Mouse (Mus musculus): ENCODE results near the gene Slc15a4.
A peak's percentile ranks its signal among the peaks of the same experiment; 100 is the strongest.

Gene Slc15a4

GRCm38 (mm10) chr5:127620371-127620770 lies 12.3 kb downstream of the Slc15a4 start:
- DNase-seq = no peak

- no peak for DNase-seq
Measured at GRCm38 (mm10) chr5:127618834-127619233, 13.9 kb downstream of the Slc15a4 start.

GRCm38 (mm10) chr5:127616884-127617635 lies 15.6 kb downstream of the Slc15a4 start:
- DNase-seq = peak; percentile 94 to 95

GRCm38 (mm10) chr5:127616151-127616550 lies 16.5 kb downstream of the Slc15a4 start:
- no peak for DNase-seq

- DNase-seq = no peak
Measured at GRCm38 (mm10) chr5:127615459-127615858, 17.2 kb downstream of the Slc15a4 start.

GRCm38 (mm10) chr5:127612397-127612796 lies 20.3 kb downstream of the Slc15a4 start:
- DNase-seq = no peak

- DNase-seq = no peak
Measured at GRCm38 (mm10) chr5:127611881-127612280, 20.8 kb downstream of the Slc15a4 start.

GRCm38 (mm10) chr5:127610787-127611509 lies 21.7 kb downstream of the Slc15a4 start:
- no peak for DNase-seq

- no peak for DNase-seq
Measured at GRCm38 (mm10) chr5:127609191-127609714, 23.4 kb downstream of the Slc15a4 start.

- DNase-seq = no peak
Measured at GRCm38 (mm10) chr5:127607507-127607906, 25.2 kb downstream of the Slc15a4 start.

GRCm38 (mm10) chr5:127602996-127603395 lies 29.7 kb downstream of the Slc15a4 start:
- no peak for DNase-seq

- DNase-seq = no peak
Measured at GRCm38 (mm10) chr5:127596862-127597261, 35.8 kb downstream of the Slc15a4 start.

- DNase-seq = no peak
Measured at GRCm38 (mm10) chr5:127595676-127596075, 37.0 kb downstream of the Slc15a4 start.

GRCm38 (mm10) chr5:127592854-127593253 lies 39.8 kb downstream of the Slc15a4 start:
- DNase-seq = no peak

- DNase-seq = no peak
Measured at GRCm38 (mm10) chr5:127592406-127592805, 40.3 kb downstream of the Slc15a4 start.

- DNase-seq = no peak
Measured at GRCm38 (mm10) chr5:127587854-127588253, 44.8 kb downstream of the Slc15a4 start.

GRCm38 (mm10) chr5:127583658-127584057 lies 49.0 kb downstream of the Slc15a4 start:
- DNase-seq = no peak

- DNase-seq = no peak
Measured at GRCm38 (mm10) chr5:127577419-127577818, 55.3 kb downstream of the Slc15a4 start.

- DNase-seq = no peak
Measured at GRCm38 (mm10) chr5:127567165-127567741, 65.4 kb downstream of the Slc15a4 start.

GRCm38 (mm10) chr5:127561086-127561485 lies 71.6 kb downstream of the Slc15a4 start:
- no peak for DNase-seq

GRCm38 (mm10) chr5:127548136-127548535 lies 84.6 kb downstream of the Slc15a4 start:
- no peak for DNase-seq

GRCm38 (mm10) chr5:127546585-127546991 lies 86.1 kb downstream of the Slc15a4 start:
- DNase-seq = no peak

Measured in thymus, postnatal 36 days (tissue).